Mouse (Mus musculus) ES-Bruce4 (cell line): ENCODE results near the gene Tgm3.

Source experiments
- CTCF ChIP-seq: IDR thresholded peaks from one replicate; pipeline ENCODE4 v1.8.1; 2011; ENCODE audit warnings: low read depth, low read length
- EP300 ChIP-seq: IDR thresholded peaks from 2 replicates; pipeline ENCODE4 v1.6.1; 2011; ENCODE audit warnings: low read depth, low read length; ENCODE audit not compliant: insufficient read depth
- POLR2A ChIP-seq: IDR thresholded peaks from one replicate; pipeline ENCODE4 v1.8.1; 2011; ENCODE audit warnings: low read length; ENCODE audit not compliant: insufficient read depth

GRCm38 (mm10) chr2:130004046-130004445, 8.1 kb upstream of the Tgm3 start:
- TF ChIP-seq POLR2A (no peak), EP300 (no peak), CTCF (no peak)
